Mouse (Mus musculus) skeletal muscle tissue, postnatal 0 days (tissue): ENCODE results near the gene C1qtnf7. TPM values are rescaled to one million over a fixed set of nuclear protein-coding genes. Genes with fewer than 3 reads are reported as not detected.

ENCODE experiments used
- polyA plus RNA-seq: library from polyadenylated mRNA; unstranded; fragments of >200 nt; fragmentation: Nextera tagmentation; extraction: Ambion mirVana; gene quantifications from 2 replicates; pipeline ENCODE4 v1.2.1, GENCODE M21; 2015

Gene C1qtnf7
- 2.9 and 4.3 TPM in 2 replicates for polyA plus RNA-seq

GRCm38 (mm10) chr5:43515401-43515976, at the start of gene C1qtnf7:
C1qtnf7 (plus strand) TSS chr5:43515538.

GRCm38 (mm10) chr5:43661997-43662961, 146.9 kb downstream of the C1qtnf7 start, which contains the start of gene Cc2d2a:
Cc2d2a (plus strand) TSS chr5:43662346.

Other genes with a start within 250 kb of the C1qtnf7 start
- 5.3 and 6.7 TPM in 2 replicates for gene Cc2d2a, start 146.8 kb downstream of the C1qtnf7 start, polyA plus RNA-seq